Mouse (Mus musculus) gastrocnemius, adult 18-20 months (tissue): ENCODE results near the gene Oxld1. TPM values are rescaled to one million over a fixed set of nuclear protein-coding genes. Genes with fewer than 3 reads are reported as not detected.

ENCODE experiments used
- DNase-seq: peaks from one replicate; pipeline ENCODE4 v3.0.0; 2021; ENCODE audit warnings: low spot score
- long read RNA-seq, 2 experiments: library from polyadenylated mRNA; stranded (forward); transcript quantifications; one replicate each; pipeline ENCODE4 v2.0.0; 2021
- total RNA-seq, 2 experiments: library from RNA; stranded (reverse); gene quantifications; 2 replicates each; pipeline ENCODE4 v1.2.3; 2021

Oxld1 gene
- total RNA-seq = 10 to 100 TPM; 18.9 to 24.7 TPM
- long read RNA-seq, experiment 1, transcript Oxld1-201 (2 exons, 813 nt) = major isoform, 8 of 13 reads
- long read RNA-seq, experiment 1, partial matches to known transcripts = 0 of 13 reads
- long read RNA-seq, experiment 1, other reads (novel, unspliced or antisense) = 5 of 13 reads
- long read RNA-seq, experiment 2, transcript Oxld1-201 (2 exons, 813 nt) = major isoform, 11 of 17 reads
- long read RNA-seq, experiment 2, partial matches to known transcripts = 4 of 17 reads
- long read RNA-seq, experiment 2, other reads (novel, unspliced or antisense) = 1 of 17 reads

DNA sequence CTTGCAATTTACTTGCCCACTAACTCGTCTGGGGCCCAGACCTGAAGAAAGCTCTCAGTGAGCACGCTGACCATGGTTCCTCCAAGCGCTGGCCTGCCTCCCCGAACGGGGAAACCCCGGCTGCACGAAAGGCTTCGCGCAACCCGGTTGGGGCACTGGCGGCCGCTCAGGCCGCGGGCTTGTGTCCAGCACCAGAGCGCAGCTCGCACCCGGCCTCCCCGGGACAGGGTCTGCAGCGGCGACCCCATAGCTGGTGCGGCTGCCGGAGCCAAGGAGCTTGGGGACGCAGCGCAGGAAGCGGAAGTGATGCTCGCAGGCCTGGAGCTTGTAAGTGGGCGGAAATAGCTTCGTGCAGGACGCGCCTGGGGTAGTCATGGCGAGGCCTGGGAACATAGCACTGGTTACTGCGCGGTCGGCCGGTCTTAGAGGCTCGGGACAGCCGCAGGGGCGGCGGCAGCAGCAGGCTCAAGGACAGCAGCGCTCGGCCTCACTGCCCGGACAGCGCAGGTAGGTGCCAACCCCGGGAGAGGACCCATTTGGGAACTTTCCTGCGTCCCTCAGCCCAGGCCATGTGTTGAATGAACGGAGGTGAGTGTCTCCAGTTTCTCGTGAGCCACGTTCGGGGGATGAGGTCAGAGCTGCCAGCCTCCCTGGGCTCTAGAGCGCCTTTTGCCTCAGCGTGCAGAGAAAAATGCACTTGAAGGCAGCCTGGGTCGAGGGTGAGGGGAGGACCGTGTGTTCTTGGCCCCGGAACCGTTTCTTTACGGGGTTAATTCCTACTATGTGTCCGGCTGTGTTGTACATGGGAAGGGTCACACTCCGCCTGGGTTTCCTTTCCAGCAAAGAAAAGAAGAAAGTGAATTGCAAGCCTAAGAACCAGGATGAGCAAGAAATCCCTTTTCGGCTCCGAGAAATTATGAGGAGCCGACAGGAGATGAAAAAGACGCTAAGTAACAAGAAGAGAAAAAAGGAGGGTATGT, at the start of gene Oxld1, which contains the start of gene Ccdc137:
TSS of gene Oxld1 (minus strand) at position 297 of the 980 bp plus-strand sequence.
TSS of gene Ccdc137 (plus strand) at position 344 of the 980 bp plus-strand sequence.
- peak; percentile 57 for DNase-seq

DNA sequence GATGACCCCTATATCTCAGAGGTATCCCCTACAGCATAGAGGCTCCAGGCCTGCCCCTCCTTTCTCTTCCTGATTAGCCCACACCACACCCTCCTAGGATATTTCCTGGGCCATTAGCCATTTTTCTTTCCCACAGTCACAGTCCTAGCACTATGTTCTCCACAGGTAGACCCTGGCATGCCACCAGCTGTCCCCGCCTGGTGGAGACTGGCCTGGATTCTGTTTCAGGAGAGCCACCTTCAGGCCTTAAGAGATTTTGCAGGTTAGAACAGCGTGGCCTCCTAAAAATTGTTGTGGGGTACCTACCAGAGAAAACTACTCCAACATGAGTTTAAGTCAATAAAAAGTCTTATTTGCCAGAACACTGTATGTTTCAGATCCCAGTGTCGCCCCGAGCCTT, 49.0 kb upstream of the Oxld1 start:
- DNase-seq = no peak

GRCm38 (mm10) chr11:120505661-120506060, 47.8 kb upstream of the Oxld1 start:
- no peak for DNase-seq

- DNase-seq = no peak
These were observed 43.8 kb upstream of the Oxld1 start for GRCm38 (mm10) chr11:120501701-120502100.

GRCm38 (mm10) chr11:120501018-120501417, 43.1 kb upstream of the Oxld1 start:
- no peak for DNase-seq

- no peak for DNase-seq
These were observed 42.5 kb upstream of the Oxld1 start for GRCm38 (mm10) chr11:120500357-120500756.

DNA sequence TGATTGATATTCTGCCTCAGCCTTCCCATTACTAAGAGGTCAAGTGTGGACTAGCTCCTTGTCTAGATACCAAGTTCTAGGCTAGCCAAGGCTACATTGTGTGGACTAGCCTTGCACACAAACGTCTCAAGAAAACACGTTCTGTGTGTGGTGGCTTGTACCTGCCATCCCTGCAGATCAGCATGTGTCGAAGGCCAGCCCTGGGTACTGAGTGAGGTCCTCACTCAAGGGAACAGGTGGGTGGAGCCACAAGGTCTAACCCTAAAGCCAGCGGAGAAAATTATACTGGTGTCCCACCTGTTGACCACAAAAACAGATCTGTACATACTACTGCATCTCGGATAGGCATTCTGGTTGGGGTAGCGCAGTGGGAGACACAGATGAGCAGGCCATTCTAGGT, 42.0 kb upstream of the Oxld1 start:
- no peak for DNase-seq

DNA sequence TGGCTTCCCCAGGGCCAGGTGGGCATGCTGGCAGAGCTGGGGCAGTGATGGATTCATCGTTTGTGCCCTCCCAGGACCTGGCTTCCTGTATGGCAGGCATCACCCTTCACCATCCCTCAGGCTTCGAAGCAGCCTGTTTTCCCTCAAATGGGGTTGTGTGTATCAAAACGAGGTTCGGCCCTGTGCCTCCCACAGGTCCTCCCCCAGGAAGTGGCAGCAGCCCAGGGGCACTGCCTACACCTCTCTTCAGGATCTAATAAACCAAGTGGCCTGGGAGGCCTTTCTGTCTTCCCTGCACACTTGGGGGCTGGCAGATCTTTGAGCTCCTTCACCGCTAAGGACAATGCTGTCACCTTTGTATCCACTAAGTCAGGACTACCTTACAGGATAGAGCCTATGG, 41.0 kb upstream of the Oxld1 start:
- no peak for DNase-seq

DNA sequence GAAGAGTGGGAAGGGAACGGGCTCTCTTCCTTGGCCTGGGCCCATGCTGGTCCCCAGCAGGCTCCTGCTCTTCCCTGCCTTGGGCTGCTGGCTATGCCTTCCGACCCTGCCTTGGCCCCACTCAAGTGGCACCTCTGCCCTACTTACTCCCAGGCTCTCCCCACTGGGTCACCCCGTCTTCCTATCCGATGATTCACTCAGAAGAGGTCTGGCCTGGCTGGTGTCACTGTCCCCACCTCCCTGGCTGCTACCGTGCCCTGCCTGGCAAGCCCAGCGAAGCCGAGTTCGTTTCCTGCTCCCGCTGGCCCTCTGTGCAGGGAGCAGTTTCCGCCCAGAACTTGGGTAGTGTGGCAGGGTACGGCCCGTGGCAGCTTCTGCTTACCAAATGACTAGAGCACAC, 40.4 kb upstream of the Oxld1 start:
- DNase-seq = no peak

DNA sequence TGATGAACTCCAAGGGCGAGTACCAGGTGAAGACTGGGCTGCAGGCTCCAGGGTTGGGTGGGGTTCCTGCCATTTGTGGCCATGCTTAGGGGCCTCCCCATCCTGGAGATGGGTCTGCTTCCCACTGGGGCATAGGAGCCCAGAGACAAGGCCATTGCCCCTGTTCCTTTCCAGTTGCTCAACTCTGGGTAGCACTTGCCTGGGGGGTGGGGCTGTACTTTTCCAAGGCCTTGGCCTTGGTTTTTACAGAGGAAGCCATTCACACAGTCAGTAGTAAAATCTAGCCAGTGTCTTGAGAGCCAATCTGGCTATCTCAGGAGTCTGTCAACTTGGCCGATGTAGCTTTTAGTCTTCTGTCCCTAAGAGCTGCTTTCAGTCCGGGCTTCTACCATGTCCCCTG, 39.6 kb upstream of the Oxld1 start:
- DNase-seq = no peak

DNA sequence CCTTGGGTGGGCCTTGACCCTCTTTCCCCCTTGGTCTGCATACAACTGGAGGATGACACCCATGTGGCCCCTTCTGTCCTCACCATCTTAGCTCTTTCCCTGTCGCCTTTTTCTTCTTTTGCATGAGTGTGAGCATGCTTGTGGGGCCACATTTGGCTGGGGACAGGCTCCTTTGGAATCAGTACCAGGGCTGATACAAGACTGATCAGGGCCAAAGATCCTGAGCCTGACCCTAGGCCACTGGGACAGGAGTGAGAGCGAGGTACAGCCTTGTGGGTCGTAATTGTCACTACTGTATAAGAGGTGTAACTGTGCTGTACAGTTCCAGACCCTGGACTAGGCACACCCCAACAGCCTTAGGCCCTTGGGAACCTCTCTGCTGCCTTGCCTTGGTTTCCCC, 36.0 kb upstream of the Oxld1 start:
- no peak for DNase-seq

- no peak for DNase-seq
These were observed 35.5 kb upstream of the Oxld1 start for GRCm38 (mm10) chr11:120493351-120493750.

- DNase-seq = no peak
These were observed 35.0 kb upstream of the Oxld1 start for GRCm38 (mm10) chr11:120492878-120493203.

DNA sequence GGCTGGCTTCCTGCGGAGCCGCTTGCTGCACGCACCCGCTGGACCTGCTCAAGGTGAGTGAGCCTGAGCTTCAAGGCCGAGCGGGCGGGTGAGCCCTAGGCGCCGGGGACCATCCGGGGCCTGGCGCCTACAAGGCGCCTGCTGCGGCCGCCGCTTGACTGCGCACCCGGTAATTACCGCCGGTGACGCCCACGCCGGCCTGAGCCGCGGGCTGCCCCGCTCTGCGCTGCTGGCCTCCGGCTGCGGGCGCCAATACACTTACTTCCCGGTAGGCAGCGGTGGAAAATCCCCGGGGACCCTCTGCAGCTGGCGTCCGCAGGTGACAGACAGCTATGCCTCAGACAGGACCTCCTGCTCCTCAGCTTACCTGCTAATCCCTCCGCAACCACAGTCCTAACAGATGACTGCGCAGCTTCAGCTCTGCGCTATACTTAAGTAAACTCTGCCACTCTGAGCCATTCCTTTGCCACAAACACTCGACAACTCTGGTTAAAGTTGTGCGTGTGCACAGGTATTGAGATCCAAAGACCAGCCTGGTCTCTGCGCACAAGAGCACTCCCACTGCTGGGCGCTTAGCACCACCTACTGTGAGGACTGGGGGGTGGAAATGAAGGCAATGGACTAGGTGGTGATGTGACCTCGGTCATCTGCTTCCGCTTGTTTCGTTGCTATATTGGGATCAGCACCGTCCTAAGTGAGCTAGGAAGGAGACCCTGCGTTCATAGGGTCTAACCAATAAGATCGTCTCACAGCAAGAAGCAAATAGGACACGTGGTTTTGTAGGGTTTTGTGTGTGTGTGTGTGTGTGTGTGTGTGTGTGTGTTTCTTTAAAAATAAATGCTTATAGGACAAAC, 34.4 kb upstream of the Oxld1 start:
- DNase-seq = peak; percentile 22

DNA sequence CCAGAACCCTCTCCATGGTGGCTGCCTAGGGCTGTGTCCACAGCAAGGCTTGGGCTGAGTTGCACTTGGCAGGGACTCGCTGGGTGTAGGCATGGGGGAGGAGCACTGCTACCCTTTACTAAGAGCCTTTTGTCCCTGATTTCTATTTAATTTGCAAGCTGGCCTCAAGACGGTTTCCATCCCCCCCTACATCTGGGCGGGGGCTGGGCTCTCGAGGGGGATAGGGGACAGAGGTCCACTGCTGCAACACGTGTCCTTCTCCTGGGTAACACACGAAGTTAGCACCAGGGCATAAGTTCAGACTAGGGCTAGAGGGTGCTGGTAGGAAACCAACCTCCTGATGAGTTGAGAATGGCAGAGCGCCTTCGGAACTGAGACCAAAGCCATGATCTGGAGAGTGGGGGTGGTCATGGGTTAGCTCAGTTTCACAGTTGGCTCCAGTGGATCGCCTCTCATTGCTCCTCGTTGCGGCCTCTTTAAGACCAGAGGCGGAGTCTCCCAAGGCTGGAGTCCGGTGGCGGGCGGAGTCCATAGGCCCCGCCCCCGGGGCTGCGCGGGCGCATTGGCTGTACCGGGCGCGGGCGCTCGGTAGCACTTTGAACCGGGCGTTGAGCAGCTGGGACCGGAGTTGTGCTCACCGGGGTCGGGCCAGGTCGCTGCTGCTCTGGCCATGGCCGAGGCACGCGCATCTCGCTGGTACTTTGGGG, 33.6 kb upstream of the Oxld1 start, which contains the start of gene Slc25a10:
TSS of gene Slc25a10 (plus strand) at position 524 of the 707 bp plus-strand sequence.
- peak; percentile 88 for DNase-seq

- DNase-seq = no peak
These were observed 32.6 kb upstream of the Oxld1 start for GRCm38 (mm10) chr11:120490291-120491046.

DNA sequence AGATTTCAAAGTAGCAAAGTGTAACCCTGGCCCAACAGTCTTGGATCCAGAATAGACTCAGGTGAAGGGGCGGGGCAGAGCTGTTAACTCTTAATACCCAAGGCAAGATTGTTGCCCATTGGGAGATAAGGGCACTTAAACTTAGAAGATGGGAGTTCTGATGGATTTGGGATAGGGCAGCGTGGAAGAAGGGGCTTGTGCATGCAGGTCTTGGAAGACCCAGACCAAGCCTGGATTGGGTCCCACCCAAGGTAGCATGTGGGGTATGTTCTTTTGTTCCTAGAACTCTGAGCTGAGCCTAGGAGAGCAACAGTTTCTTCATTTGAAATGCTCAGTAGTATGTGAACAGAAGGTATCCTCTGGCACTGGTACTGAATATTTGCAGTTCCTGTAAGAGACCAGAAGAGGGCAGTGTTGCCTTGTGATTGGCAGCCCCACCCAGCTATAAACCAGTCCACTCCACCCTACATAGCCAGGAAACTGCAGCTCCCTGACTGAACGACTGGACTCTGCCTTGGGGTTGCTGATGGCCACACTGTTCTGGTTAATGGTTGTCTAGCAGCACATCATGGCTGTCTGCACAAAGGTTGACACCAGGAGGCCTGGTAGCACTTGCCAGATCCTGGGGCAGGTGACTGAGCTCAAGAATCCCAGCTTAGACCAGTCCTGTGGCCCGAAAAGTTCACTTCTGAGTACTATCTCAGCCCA, 31.3 kb upstream of the Oxld1 start:
- peak; percentile 83 for DNase-seq

- DNase-seq = no peak
These were observed 30.6 kb upstream of the Oxld1 start for GRCm38 (mm10) chr11:120488516-120488915.

DNA sequence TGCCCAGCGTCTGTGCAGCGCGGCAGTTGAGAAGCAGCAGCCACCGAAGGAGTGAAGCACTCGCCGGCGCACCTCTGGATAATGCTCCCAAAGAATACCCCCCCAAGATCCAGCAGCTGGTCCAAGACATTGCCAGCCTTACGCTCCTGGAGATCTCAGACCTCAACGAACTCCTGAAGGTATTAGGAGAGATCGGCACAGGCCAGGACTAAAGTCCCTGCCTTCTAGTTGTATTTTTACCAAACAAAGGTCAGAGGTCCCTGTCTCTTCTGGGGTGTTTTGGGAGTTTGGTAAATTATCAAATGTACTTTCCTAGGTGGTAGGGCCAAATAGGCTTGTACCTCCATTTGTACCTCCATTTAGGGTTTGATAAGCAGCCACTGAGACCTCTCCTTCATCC, 27.4 kb upstream of the Oxld1 start:
- no peak for DNase-seq
